ENCODE assay signal across 20 mouse cellular contexts in genomic region chr3:31217523-31217922, GRCm38 (mm10).
DNase-seq lines count a peak whose midpoint lies in the region; ATAC-seq lines count a peak whose summit lies in the region.
"Had no signal": no experiment of that assay in that cellular context is flagged by ENCODE, and none has a peak within 500 bp of the region (broad histone marks: within the 10 kb centered on the region; RNA-seq: fewer than 3 reads in every experiment).

No protein-coding gene starts in this region.

- peaks cover 5% of the 10 kb centered on the region; the same call in 1 of the 2 replicates for H3K4me1 ChIP-seq in heart, embryonic 10.5 days
- peaks cover 22% of the 10 kb centered on the region for H3K4me1 ChIP-seq in kidney, embryonic 16.5 days (ENCODE audit: insufficient read depth, low read length)
- peaks cover 25% of the 10 kb centered on the region for H3K4me1 ChIP-seq in embryonic facial prominence, embryonic 10.5 days
- H3K4me1 ChIP-seq in embryonic facial prominence, embryonic 14.5 days (ENCODE audit: control insufficient read depth, insufficient read depth, low read length) = peaks cover 7% of the 10 kb centered on the region
- H3K4me1 ChIP-seq: lung, embryonic 15.5 days had no signal

- no peak overlapping the region for H3K4me2 ChIP-seq in kidney, embryonic 16.5 days (replicated peaks; ENCODE audit: low read depth, low read length)
- no peak overlapping the region for H3K4me2 ChIP-seq in embryonic facial prominence, embryonic 14.5 days (ENCODE audit: low read depth, low read length)
- H3K4me2 ChIP-seq: forebrain, embryonic 12.5 days; hindbrain, embryonic 13.5 days; lung, embryonic 15.5 days; neural tube, embryonic 12.5 days had no signal

- DNase-seq in heart, adult 18-20 months = peak; percentile 18 to 46
- DNase-seq in heart, embryonic 10.5 days (ENCODE audit: low spot score) = no peak
- DNase-seq in kidney, adult 18-20 months = no peak
- DNase-seq in embryonic facial prominence, embryonic 10.5 days (ENCODE audit: low spot score) = no peak
- DNase-seq in embryonic facial prominence, embryonic 14.5 days (ENCODE audit: low spot score) = peak; percentile 17
- DNase-seq: cerebellum, adult 9-10 months; kidney, adult 2 months; kidney, postnatal 36 days; layer of hippocampus, adult 9-11 months; lung, postnatal 4 days; midbrain, embryonic 14.5 days; thymus, postnatal 25 days had no signal

- 60% methylated on average over 10 of the region's 10 CpGs for WGBS in heart, embryonic 10.5 days
- 53% methylated on average over 10 of the region's 10 CpGs for WGBS in kidney, embryonic 16.5 days
- WGBS in embryonic facial prominence, embryonic 10.5 days = 59% methylated on average over 10 of the region's 10 CpGs
- 45% methylated on average over 10 of the region's 10 CpGs for WGBS in embryonic facial prominence, embryonic 14.5 days

- no peaks in the 10 kb centered on the region for H3K36me3 ChIP-seq in heart, embryonic 10.5 days
- H3K36me3 ChIP-seq in kidney, embryonic 16.5 days (ENCODE audit: insufficient read depth, low read length) = no peaks in the 10 kb centered on the region
- no peaks in the 10 kb centered on the region for H3K36me3 ChIP-seq in embryonic facial prominence, embryonic 10.5 days (replicated peaks)
- no peaks in the 10 kb centered on the region for H3K36me3 ChIP-seq in embryonic facial prominence, embryonic 14.5 days (ENCODE audit: control insufficient read depth, insufficient read depth, low read length)
- H3K36me3 ChIP-seq: forebrain, embryonic 12.5 days; hindbrain, embryonic 13.5 days; lung, embryonic 15.5 days; neural tube, embryonic 12.5 days had no signal

- H3K4me3 ChIP-seq in heart, embryonic 10.5 days = no peak overlapping the region
- H3K4me3 ChIP-seq in kidney, embryonic 16.5 days (ENCODE audit: low read length) = no peak overlapping the region
- no peak overlapping the region for H3K4me3 ChIP-seq in embryonic facial prominence, embryonic 10.5 days
- no peak overlapping the region for H3K4me3 ChIP-seq in embryonic facial prominence, embryonic 14.5 days (ENCODE audit: low read depth, low read length)
- H3K4me3 ChIP-seq: forebrain, embryonic 12.5 days; hindbrain, embryonic 13.5 days; lung, embryonic 15.5 days; neural tube, embryonic 12.5 days had no signal

- peaks cover 40% of the 10 kb centered on the region for H3K27me3 ChIP-seq in heart, embryonic 10.5 days (ENCODE audit: insufficient read depth, poor library complexity, severe bottlenecking)
- no peaks in the 10 kb centered on the region for H3K27me3 ChIP-seq in kidney, embryonic 16.5 days (ENCODE audit: insufficient read depth, low read length)
- H3K27me3 ChIP-seq in embryonic facial prominence, embryonic 10.5 days (replicated peaks; ENCODE audit: low read depth, poor library complexity, severe bottlenecking) = no peaks in the 10 kb centered on the region
- no peaks in the 10 kb centered on the region for H3K27me3 ChIP-seq in embryonic facial prominence, embryonic 14.5 days (replicated peaks; ENCODE audit: control insufficient read depth, insufficient read depth, low read length)
- H3K27me3 ChIP-seq: forebrain, embryonic 12.5 days; hindbrain, embryonic 13.5 days; lung, embryonic 15.5 days; neural tube, embryonic 12.5 days had no signal

- ATAC-seq in kidney, embryonic 16.5 days (ENCODE audit: low FRiP score, low TSS enrichment) = peak; percentile 28; the same call in 1 of the 2 replicates
- ATAC-seq in embryonic facial prominence, embryonic 14.5 days (ENCODE audit: low read depth) = peak; percentile 34; the same call in 1 of the 2 replicates
- no peak for ATAC-seq in monocyte, adult 5-6 weeks (replicated peaks; ENCODE audit: insufficient number of reproducible peaks, low FRiP score, low TSS enrichment, poor library complexity, severe bottlenecking)
- ATAC-seq: activated CD4-positive, CD25-positive, alpha-beta regulatory T cell, adult 4 months had no signal

- no peaks in the 10 kb centered on the region for H3K9me3 ChIP-seq in heart, embryonic 10.5 days
- H3K9me3 ChIP-seq in kidney, embryonic 16.5 days (ENCODE audit: low read length) = no peaks in the 10 kb centered on the region
- H3K9me3 ChIP-seq in embryonic facial prominence, embryonic 10.5 days = no peaks in the 10 kb centered on the region
- no peaks in the 10 kb centered on the region for H3K9me3 ChIP-seq in embryonic facial prominence, embryonic 14.5 days (ENCODE audit: control insufficient read depth, low read length)
- H3K9me3 ChIP-seq: forebrain, embryonic 12.5 days; hindbrain, embryonic 13.5 days; lung, embryonic 15.5 days; neural tube, embryonic 12.5 days had no signal

- H3K9ac ChIP-seq in kidney, embryonic 16.5 days (replicated peaks; ENCODE audit: low read length) = no peak overlapping the region
- H3K9ac ChIP-seq in embryonic facial prominence, embryonic 14.5 days (ENCODE audit: low read depth, low read length) = no peak overlapping the region
- H3K9ac ChIP-seq: forebrain, embryonic 12.5 days; hindbrain, embryonic 13.5 days; liver, embryonic 14.5 days; lung, embryonic 15.5 days; neural tube, embryonic 12.5 days had no signal

- no peak overlapping the region for H3K27ac ChIP-seq in heart, embryonic 10.5 days
- H3K27ac ChIP-seq in kidney, embryonic 16.5 days (ENCODE audit: low read length) = no peak overlapping the region
- peak overlapping the region; percentile 30; the same call in 1 of the 2 replicates for H3K27ac ChIP-seq in embryonic facial prominence, embryonic 10.5 days (replicated peaks)
- H3K27ac ChIP-seq in embryonic facial prominence, embryonic 14.5 days (replicated peaks; ENCODE audit: low read depth, low read length) = no peak overlapping the region
- H3K27ac ChIP-seq: forebrain, embryonic 12.5 days; hindbrain, embryonic 13.5 days; liver, embryonic 14.5 days; lung, embryonic 15.5 days; neural tube, embryonic 12.5 days had no signal

Comparison
In these comparisons a context has a peak if more than half of its experiments do, and no peak if none do; other contexts are left out.
1. DNase-seq: peak in heart, adult 18-20 months (2 of 2) and embryonic facial prominence, embryonic 14.5 days (single experiment); none in heart, embryonic 10.5 days (single experiment), kidney, adult 18-20 months (single experiment) and embryonic facial prominence, embryonic 10.5 days (single experiment).